Mouse (Mus musculus): ENCODE data around the gene Olfr92.
A peak's percentile ranks its signal among the peaks of the same experiment; 100 is the strongest.
"Not testable (repeated sequence)": the region's sequence is repeated elsewhere in the genome, so short reads cannot be mapped to it uniquely, and the experiment has no call there.

Olfr92 gene

GRCm38 (mm10) chr17:37119988-37120387, at the start of gene Olfr92:
Olfr92 (minus strand) TSS chr17:37120088.
- DNase-seq (ENCODE audit: low read depth, low spot score) = no peak

DNA sequence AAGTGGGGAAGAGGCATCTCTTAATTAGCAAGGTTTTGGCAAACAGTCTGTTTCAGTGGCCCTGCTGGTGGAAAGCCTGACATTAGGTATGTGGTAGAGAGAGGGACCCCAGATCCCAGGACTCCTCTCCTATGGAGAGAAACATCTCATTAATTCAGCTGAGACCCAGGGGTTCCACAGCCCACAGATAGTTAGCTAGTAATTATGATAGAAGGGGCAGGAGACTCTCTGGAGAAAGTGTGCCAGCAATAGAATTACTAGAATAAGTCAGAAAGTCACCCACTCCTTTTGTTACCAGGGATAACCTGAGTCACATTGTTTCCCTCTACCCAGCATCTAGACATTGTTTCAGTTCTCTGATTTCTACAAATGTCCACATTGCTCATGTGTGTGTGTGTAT, 41.5 kb upstream of the Olfr92 start, which contains the start of gene Olfr93:
TSS of gene Olfr93 (minus strand) at position 101 of the 400 bp plus-strand sequence.
- no peak for DNase-seq (ENCODE audit: low read depth, low spot score)

GRCm38 (mm10) chr17:37131366-37131765, 11.5 kb upstream of the Olfr92 start:
- not testable (repeated sequence) for DNase-seq (ENCODE audit: low read depth, low spot score)

DNA sequence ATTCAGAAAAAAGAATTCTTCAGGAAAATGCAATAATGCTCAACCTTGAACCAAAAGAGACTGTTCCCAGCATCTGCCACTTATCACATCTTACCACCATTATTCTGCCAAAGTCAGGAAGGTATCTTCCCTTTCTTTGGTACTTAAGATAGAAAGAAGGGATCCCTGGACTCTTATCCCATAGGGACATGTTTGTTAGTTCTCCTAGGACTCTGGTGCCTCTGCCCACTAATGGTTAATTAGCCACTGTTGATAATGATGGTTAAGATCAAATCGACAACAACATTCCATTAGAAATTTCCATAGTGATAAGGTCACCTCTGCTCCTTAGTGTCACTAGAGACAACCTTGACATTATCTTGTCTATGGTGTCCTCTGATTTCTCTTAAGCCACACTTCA, 21.7 kb downstream of the Olfr92 start, which contains the start of gene Olfr91:
TSS of gene Olfr91 (minus strand) at position 101 of the 400 bp plus-strand sequence.
- DNase-seq (ENCODE audit: low read depth, low spot score) = no peak

GRCm38 (mm10) chr17:37093289-37093688, 26.6 kb downstream of the Olfr92 start:
- DNase-seq (ENCODE audit: low read depth, low spot score) = no peak

DNA sequence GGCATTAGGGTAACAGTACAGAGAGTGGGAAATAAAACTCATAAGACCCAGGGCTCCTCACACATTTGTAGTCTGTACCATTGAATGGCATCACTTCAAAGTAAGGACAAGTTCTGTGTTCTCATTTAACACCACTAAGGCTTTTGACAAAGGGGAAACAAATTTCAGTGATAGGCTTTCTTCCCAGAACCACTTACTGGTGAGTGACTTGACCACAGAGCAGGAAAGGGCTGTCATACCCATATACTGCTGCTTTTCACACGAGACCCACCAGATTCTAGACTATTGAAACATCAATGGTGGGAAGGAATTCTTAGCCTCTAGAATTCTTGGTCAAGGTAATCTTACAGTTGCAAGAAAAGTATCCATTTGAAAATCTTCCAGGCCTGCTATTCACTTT, 27.7 kb downstream of the Olfr92 start:
- no peak for DNase-seq (ENCODE audit: low read depth, low spot score)

DNA sequence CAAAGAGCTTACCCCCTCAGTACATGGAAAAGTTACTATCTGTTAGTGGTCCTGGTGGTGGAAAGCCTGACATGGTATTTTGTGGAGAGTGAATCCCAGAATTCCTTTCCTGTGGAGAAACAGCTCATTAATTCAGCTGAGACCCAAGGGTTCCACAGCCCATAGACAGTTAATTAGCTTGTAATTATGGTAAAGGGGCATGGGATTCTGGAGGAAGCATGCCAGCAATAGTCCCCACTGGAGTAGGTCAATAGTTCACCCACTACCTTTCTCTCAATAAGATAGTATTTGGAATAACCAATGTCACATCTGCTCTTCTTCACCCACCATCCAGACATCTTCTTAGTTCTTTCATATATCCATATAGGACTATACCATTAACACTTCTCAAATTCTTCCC, 31.5 kb downstream of the Olfr92 start, which contains the start of gene Olfr90:
TSS of gene Olfr90 (minus strand) at position 101 of the 400 bp plus-strand sequence.
- no peak for DNase-seq (ENCODE audit: low read depth, low spot score)

DNA sequence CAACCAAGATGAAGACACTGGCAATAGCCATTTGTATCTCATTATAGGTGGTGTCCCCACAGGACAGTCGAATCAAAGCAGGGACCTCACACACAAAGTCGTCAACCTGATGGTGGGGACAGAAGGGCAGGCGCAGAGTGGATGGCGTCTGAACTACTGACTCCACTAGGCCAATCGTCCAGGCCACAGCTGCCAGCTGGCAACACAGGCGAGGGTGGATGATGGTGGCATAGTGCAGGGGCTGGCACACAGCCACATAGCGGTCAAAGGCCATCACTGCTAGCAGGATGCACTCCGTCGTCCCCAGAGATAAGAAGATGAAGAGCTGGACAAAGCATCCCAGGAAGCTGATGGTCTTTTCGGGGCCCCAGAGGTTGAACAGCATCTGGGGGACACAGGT, 34.3 kb downstream of the Olfr92 start:
- no peak for DNase-seq (ENCODE audit: low read depth, low spot score)

- DNase-seq (ENCODE audit: low read depth, low spot score) = peak; percentile 54
Measured at GRCm38 (mm10) chr17:37084632-37085031, 35.3 kb downstream of the Olfr92 start.

GRCm38 (mm10) chr17:37083327-37083726, 36.6 kb downstream of the Olfr92 start:
- peak; percentile 84 for DNase-seq (ENCODE audit: low read depth, low spot score)

- no peak for DNase-seq (ENCODE audit: low read depth, low spot score)
Measured at GRCm38 (mm10) chr17:37081659-37082058, 38.2 kb downstream of the Olfr92 start.

DNA sequence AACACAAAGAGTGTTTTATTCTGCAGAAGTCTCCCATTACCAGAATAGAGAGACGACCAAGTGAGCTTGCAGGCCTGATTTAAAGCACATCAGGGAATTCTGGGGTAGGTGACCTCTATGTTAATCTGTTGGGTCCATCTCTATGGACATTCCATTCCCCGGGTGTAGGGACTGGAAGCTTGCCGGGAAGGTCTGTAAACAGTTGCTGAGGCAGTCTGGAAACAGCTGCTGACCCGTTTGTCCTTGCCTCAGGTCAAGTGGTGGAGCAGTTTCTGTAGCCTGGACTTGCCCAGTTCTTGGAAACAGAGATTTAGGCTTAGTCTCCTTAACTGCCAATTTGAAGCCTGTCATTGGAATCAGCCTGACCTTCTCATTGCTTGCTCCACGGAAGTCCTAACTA, 39.8 kb downstream of the Olfr92 start:
- DNase-seq (ENCODE audit: low read depth, low spot score) = peak; percentile 82

DNA sequence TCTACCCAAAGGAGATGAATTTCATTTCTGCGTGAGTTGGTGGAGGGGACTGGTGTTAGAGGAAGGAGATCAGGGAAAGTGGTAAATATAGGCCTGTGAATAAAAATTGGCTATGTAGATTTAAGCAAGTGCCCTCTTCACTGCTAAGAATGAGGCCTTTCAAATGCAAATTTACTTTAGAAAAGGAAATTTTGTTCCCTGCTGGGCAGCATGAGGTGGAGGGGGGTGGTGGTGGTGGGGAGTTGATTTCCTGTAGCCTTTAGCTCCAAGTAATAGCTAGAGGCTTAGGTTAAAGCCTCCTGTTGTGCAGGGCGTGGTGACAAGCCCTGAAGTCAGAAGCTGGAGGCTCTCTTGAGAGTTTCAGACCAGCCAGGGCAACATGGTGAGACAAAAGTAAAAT, 40.9 kb downstream of the Olfr92 start:
- peak; percentile 96 for DNase-seq (ENCODE audit: low read depth, low spot score)

- peak; percentile 88 for DNase-seq (ENCODE audit: low read depth, low spot score)
Measured at GRCm38 (mm10) chr17:37078193-37078592, 41.7 kb downstream of the Olfr92 start.

GRCm38 (mm10) chr17:37075766-37076165, 44.1 kb downstream of the Olfr92 start:
- DNase-seq (ENCODE audit: low read depth, low spot score) = no peak

- DNase-seq (ENCODE audit: low read depth, low spot score) = no peak
Measured at GRCm38 (mm10) chr17:37075181-37075580, 44.7 kb downstream of the Olfr92 start.

DNA sequence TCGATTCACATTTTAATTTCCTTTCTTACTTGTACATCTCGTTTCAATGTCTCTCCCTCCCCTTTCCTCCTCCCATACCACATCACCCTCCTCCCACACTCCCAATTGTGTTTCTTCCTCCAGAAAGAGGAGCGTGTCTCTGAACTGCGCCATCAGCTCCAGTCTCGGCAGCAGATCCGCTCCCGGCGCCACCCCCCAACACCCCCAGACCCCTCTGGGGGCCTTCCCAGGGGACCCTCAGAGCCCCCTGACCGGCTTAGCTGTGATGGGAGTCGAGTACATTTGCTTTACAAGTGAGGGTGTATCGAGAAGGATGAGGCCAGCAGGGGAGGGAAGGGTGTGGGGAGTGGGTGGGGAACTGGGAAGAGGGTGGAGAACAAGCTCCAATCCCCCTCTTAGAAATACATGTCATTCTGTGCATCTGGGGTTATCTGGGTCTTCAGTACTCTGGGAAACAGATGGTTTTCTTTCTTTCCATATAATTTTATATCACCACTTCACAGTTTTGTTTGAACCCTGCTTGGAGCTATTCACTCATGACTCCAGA, 47.1 kb downstream of the Olfr92 start:
- peak; percentile 70 for DNase-seq (ENCODE audit: low read depth, low spot score)

DNA sequence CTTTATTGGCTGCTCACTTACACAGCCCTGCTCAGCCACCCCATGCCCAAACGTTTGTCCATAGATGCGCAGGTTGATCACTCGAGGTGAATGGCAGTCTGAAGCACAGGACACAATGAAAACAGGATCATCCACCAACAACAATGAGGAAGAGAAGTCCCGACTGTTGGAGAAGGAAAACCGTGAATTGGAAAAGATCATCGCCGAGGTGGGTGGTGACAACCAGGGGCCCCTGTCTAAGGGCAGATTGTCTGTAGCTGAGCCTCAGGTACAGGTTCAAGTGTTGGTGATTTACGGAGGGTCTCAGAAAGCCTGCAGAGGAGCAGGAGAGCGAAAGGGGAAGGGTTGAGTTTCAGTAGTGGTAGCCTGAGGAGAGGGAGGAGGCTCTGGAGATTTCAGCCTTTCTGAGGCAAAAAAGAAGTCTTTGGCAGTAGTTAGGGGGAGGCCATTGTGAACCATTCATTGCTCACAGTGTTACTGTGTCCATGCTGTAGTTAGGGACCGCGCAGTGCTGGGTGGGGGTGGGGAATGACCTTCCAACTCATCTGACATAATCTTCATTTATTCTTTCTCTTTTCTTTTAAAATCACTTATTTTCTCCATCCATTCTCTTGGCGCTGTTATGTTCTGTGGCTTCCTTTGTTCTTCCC, 47.7 kb downstream of the Olfr92 start:
- DNase-seq (ENCODE audit: low read depth, low spot score) = peak; percentile 56

GRCm38 (mm10) chr17:37070121-37070520, 49.8 kb downstream of the Olfr92 start:
- DNase-seq (ENCODE audit: low read depth, low spot score) = no peak

GRCm38 (mm10) chr17:37067861-37068260, 52.0 kb downstream of the Olfr92 start:
- DNase-seq (ENCODE audit: low read depth, low spot score) = no peak

DNA sequence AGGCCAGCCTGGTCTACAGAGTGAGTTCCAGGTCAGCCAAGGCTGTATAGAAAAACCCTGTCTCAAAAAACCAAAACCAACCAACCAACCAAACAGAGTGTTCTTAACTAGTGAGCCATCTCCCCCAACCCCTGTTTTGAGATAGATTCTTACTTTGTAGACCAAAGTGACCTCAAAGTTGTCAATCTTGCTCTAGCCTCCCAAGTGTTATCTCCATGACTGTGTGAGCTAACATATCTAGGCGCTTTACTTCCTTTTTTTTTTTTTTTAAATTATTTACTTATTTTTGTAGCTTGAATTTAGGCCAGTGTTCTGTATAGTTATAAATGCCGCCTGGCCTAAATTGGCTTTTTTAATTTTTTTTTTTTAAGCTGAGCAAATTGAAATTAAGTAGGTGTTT, 53.9 kb downstream of the Olfr92 start:
- no peak for DNase-seq (ENCODE audit: low read depth, low spot score)

GRCm38 (mm10) chr17:37063686-37064495, 56.0 kb downstream of the Olfr92 start:
- no peak for DNase-seq (ENCODE audit: low read depth, low spot score)
